Mouse (Mus musculus) brain, embryonic 14.5 days (tissue): Measurements from ENCODE around the gene Zbtb34. TPM values are rescaled to one million over a fixed set of nuclear protein-coding genes. Genes with fewer than 3 reads are reported as not detected.

ENCODE experiments used
- DNase-seq: peaks from one replicate; pipeline ENCODE4 v3.0.0-alpha.2; 2011; ENCODE audit warnings: low read depth
- CTCF ChIP-seq: fragments of 200-500 bp; IDR thresholded peaks from 2 replicates; pipeline ENCODE4 v1.5.1; 2012; ENCODE audit warnings: inconsistent platforms, mild to moderate bottlenecking, moderate library complexity, borderline replicate concordance; ENCODE audit not compliant: insufficient read depth, insufficient read length; ENCODE audit errors: extremely low read depth
- POLR2A ChIP-seq: fragments of 200-500 bp; IDR thresholded peaks from 2 replicates; pipeline ENCODE4 v1.6.1; 2012; ENCODE audit warnings: mild to moderate bottlenecking, inconsistent platforms, borderline replicate concordance; ENCODE audit not compliant: poor library complexity, insufficient read depth, insufficient read length, severe bottlenecking; ENCODE audit errors: extremely low read depth
- polyA plus RNA-seq: library from polyadenylated mRNA; depleted of rRNA; stranded (reverse); fragments of >200 nt; gene quantifications from 2 replicates; pipeline ENCODE4 v1.2.3, GENCODE M21; 2012; rRNA removed

Gene Zbtb34
- polyA plus RNA-seq, 1 experiment = 30.8 TPM

GRCm38 (mm10) chr2:33371648-33372408, 59.3 kb downstream of the Zbtb34 start:
- TF ChIP-seq POLR2A (no peak), CTCF (no peak)
- no peak for DNase-seq

- TF ChIP-seq CTCF (no peak), POLR2A (peak; percentile 83)
- peak; percentile 99 for DNase-seq
These were observed 60.1 kb downstream of the Zbtb34 start, which contains the start of gene Ralgps1 for GRCm38 (mm10) chr2:33370777-33371647. Ralgps1 (minus strand) TSS chr2:33371486.

DNA sequence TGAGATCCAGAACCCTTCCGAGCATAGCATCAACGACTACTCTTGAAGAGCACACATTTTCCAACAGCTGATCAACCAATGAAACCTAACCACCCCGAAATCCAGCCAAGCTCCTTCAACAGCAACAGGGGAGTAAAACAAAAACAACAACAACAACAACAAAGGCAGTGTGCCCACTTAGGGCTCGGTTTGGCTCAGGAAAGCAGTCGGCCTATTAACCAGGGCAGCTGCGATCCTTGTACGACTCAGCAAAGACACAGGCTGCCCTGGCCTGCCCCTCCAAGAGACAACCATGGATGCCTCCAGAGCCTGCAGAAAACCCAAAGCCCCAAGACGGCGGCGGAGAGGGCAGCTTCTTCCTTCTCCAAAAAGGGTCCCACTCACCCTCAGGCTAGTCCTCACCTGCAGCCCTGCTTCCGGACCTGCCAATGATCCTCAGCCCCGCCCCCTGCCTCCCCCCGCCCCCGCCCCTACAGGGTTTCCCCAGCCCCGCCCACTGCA, 60.8 kb downstream of the Zbtb34 start:
- DNase-seq = peak; percentile 59
- no peak for TF ChIP-seq POLR2A

GRCm38 (mm10) chr2:33369453-33369852, 61.7 kb downstream of the Zbtb34 start:
- TF ChIP-seq CTCF = no peak
- TF ChIP-seq POLR2A = no peak
- no peak for DNase-seq

GRCm38 (mm10) chr2:33368486-33368885, 62.6 kb downstream of the Zbtb34 start:
- no peak for DNase-seq
- no peak for TF ChIP-seq CTCF
- TF ChIP-seq POLR2A = no peak

GRCm38 (mm10) chr2:33365703-33366471, 65.2 kb downstream of the Zbtb34 start:
- peak; percentile 95 for DNase-seq
- TF ChIP-seq POLR2A = no peak

- no peak for TF ChIP-seq CTCF
- no peak for TF ChIP-seq POLR2A
- DNase-seq = no peak
These were observed 66.5 kb downstream of the Zbtb34 start for GRCm38 (mm10) chr2:33364656-33365055.

GRCm38 (mm10) chr2:33363890-33364289, 67.2 kb downstream of the Zbtb34 start:
- DNase-seq = no peak

DNA sequence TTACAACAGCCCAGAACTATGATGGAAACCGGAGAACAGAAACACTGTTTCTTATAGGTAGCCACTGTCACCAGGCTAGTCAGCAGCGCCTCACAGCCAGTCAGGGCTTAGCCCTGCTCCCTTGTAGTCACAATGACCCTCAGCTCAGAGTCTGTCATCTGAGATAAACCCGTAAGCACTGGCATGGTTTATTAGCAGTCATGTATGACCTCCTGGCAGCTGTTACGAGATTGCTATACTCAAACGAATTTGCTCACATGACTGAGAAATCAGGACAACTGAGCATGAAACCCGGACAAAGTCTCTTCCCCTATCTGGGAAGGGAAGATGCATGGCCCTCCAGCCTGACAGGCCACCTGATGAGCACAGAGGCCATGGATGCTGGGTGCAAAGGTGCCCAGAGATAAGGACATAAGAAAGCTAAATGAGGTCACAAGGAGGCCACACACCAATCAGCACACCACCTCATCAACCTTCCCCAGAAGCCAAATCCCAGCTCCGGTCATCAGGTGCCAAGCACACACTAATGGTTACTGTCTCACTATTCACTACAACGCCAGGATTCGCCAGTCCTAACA, 69.9 kb downstream of the Zbtb34 start:
- TF ChIP-seq CTCF (no peak), POLR2A (no peak)
- DNase-seq = no peak

More at GRCm38 (mm10) chr2:33363890-33364289, 67.2 kb downstream of the Zbtb34 start:
- TF ChIP-seq POLR2A (no peak), CTCF (no peak)

GRCm38 (mm10) chr2:33360564-33360963, 70.6 kb downstream of the Zbtb34 start:
- DNase-seq = no peak
- no peak for TF ChIP-seq CTCF
- TF ChIP-seq POLR2A = no peak

DNA sequence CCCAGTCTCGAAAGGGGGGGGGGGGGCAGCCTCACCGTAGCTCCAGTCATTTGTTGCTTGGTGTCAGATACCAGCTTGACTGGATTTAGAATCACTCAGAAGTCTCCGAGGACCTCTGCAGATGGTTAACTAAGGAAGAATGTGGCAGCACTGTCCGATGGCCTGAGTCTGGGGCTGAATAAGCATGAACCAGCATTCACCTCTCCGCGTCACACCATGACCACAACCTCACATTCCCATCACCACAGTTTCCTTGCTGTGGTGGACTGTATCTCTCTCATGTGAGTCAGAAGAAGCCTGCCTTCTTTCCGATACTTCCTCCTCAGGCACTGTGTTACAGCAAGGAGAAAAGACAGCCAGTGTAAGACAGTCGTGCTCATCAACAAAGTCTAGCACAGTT, 71.9 kb downstream of the Zbtb34 start:
- TF ChIP-seq CTCF = no peak
- TF ChIP-seq POLR2A = no peak
- DNase-seq = no peak

GRCm38 (mm10) chr2:33357250-33357838, 73.8 kb downstream of the Zbtb34 start:
- TF ChIP-seq CTCF (no peak), POLR2A (no peak)
- DNase-seq = no peak

Other genes starting within 250 kb of the Zbtb34 start
- 12.4 and 17.2 TPM in 2 replicates for gene Angptl2, start 215.3 kb downstream of the Zbtb34 start, polyA plus RNA-seq
- gene Ralgps1, start 59.8 kb downstream of the Zbtb34 start, polyA plus RNA-seq = 81.6 and 91.6 TPM in 2 replicates
- gene Zbtb43, start 37.2 kb upstream of the Zbtb34 start, polyA plus RNA-seq = 21.5 and 22.6 TPM in 2 replicates
- gene Lmx1b, start 209.2 kb upstream of the Zbtb34 start, polyA plus RNA-seq = 2.9 and 16.0 TPM in 2 replicates